Mouse (Mus musculus): ENCODE data around the gene Fibin. TPM values are rescaled to one million over a fixed set of nuclear protein-coding genes. Genes with fewer than 3 reads are reported as not detected.

The Fibin gene
- not detected in 2 replicates for polyA plus RNA-seq (2012; ENCODE audit: low replicate concordance)

GRCm38 (mm10) chr2:110362432-110363283 is at the start of gene Fibin:
Gene Fibin, minus strand, starts transcription at chr2:110363183.

GRCm38 (mm10) chr2:110314509-110315155 is 48.4 kb downstream of the Fibin start, which contains the start of gene Bbox1:
Gene Bbox1, minus strand, starts transcription at chr2:110314560.

Other genes with a start within 250 kb of the Fibin start
- not detected in 2 replicates for gene Bbox1, start 48.6 kb downstream of the Fibin start, polyA plus RNA-seq (2012; ENCODE audit: low replicate concordance)
- not detected in 2 replicates for gene Slc5a12, start 234.1 kb upstream of the Fibin start, polyA plus RNA-seq (2012; ENCODE audit: low replicate concordance)

Measured in hematopoietic multipotent progenitor cell, adult 10-12 weeks (in vitro differentiated cells).